Mouse (Mus musculus) MEL (cell line): ENCODE measurements around the gene Grb10.

Source experiments
- CTCF ChIP-seq, 3 experiments: IDR thresholded peaks in 2 of 3; conservative IDR thresholded peaks in 1 of 3; 2 replicates each; pipeline ENCODE4 v1.5.1; 2011 to 2012; ENCODE audit warnings: low read length in 3 of 3, low read depth in 2 of 3, mild to moderate bottlenecking in 2 of 3, improper control_type of control experiment in 1 of 3, inconsistent platforms in 1 of 3, mixed read lengths in 1 of 3, moderate library complexity in 1 of 3; ENCODE audit not compliant: control insufficient read depth in 1 of 3, insufficient read depth in 1 of 3, poor library complexity in 1 of 3, severe bottlenecking in 1 of 3
- MYC ChIP-seq: IDR thresholded peaks from 2 replicates; pipeline ENCODE4 v1.6.1; 2011; ENCODE audit warnings: low read depth, mild to moderate bottlenecking, low read length, improper control_type of control experiment, moderate library complexity
- POLR2A ChIP-seq, 2 experiments: IDR thresholded peaks; 2 replicates each; pipeline ENCODE4 v1.6.1; 2011 to 2012; ENCODE audit warnings: low read length in 2 of 2, mild to moderate bottlenecking in 2 of 2, control low read depth in 1 of 2, improper control_type of control experiment in 1 of 2, low read depth in 1 of 2, moderate library complexity in 1 of 2; ENCODE audit not compliant: control insufficient read depth in 1 of 2, insufficient read depth in 1 of 2, poor library complexity in 1 of 2

DNA sequence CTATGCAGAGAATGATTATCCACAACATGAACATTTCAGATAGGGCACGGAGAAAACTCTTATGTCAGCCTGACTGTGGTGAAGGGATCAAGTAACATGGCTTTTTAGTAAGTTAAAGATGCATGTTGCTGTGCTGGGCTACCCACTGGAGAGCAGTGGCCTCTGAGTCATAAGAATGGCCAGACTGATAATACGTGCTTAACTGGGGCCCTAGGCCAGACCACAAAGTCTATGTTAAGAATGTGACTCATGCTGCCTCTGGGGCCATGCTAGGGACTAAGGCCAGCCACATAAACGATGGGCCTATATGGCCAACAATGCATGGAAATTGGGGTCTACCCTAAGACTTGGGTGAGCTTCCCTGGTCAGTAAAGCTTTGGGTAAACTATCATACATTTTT, 98.9 kb downstream of the Grb10 start:
- TF ChIP-seq CTCF (IDR thresholded peaks at IDR 0.05 in 2 of 3, conservative IDR thresholded peaks at IDR 0.05 in 1 of 3; ENCODE audit: control insufficient read depth in 1 of 3, insufficient read depth in 1 of 3, low read depth in 2 of 3, low read length in 3 of 3, poor library complexity in 1 of 3, severe bottlenecking in 1 of 3) (no peak), POLR2A (IDR thresholded peaks at IDR 0.05; ENCODE audit: control insufficient read depth in 1 of 2, insufficient read depth in 1 of 2, low read depth in 1 of 2, low read length in 2 of 2, poor library complexity in 1 of 2) (no peak), MYC (no peak)
